Mouse (Mus musculus) MEL (cell line): ENCODE results near the gene Rnf208. TPM values are rescaled to one million over a fixed set of nuclear protein-coding genes. Genes with fewer than 3 reads are reported as not detected.

Source experiments
- DNase-seq: peaks from one replicate; pipeline ENCODE4 v3.0.0; 2011; ENCODE audit warnings: low read depth, low spot score
- H3K27ac ChIP-seq: 2 replicates; pipeline ENCODE4 v1.5.1; 2012; ENCODE audit warnings: low read depth, mild to moderate bottlenecking, control low read depth, low read length, moderate library complexity; ENCODE audit not compliant: control insufficient read depth
- H3K27me3 ChIP-seq, 2 experiments: fragments of 150-350 bp in 1 of 2; sonication (generic) in 1 of 2; 2 replicates each; pipeline ENCODE4 v1.6.1; 2012; ENCODE audit warnings: low read length in 2 of 2, mild to moderate bottlenecking in 2 of 2, improper control_type of control experiment in 1 of 2, moderate library complexity in 1 of 2; ENCODE audit not compliant: insufficient read depth in 2 of 2, control insufficient read depth in 1 of 2
- H3K36me3 ChIP-seq, 2 experiments: 2 replicates each; pipeline ENCODE4 v1.6.1; 2012 to 2014; ENCODE audit warnings: low read length in 2 of 2, improper control_type of control experiment in 1 of 2, inconsistent platforms in 1 of 2, mild to moderate bottlenecking in 1 of 2; ENCODE audit not compliant: insufficient read depth in 2 of 2, control insufficient read depth in 1 of 2
- H3K4me1 ChIP-seq, 2 experiments: fragments of 150-350 bp in 1 of 2; sonication (generic) in 1 of 2; 2 replicates each; pipeline ENCODE4 v1.6.1; 2012; ENCODE audit warnings: low read length in 2 of 2, improper control_type of control experiment in 1 of 2, mild to moderate bottlenecking in 1 of 2; ENCODE audit not compliant: insufficient read depth in 2 of 2, control insufficient read depth in 1 of 2
- H3K4me3 ChIP-seq, 2 experiments: fragments of 150-350 bp in 1 of 2; sonication (generic) in 1 of 2; 2 replicates each; pipeline ENCODE4 v1.5.1; 2012; ENCODE audit warnings: low read depth in 2 of 2, low read length in 2 of 2, mild to moderate bottlenecking in 2 of 2, moderate library complexity in 2 of 2, control low read depth in 1 of 2, improper control_type of control experiment in 1 of 2; ENCODE audit not compliant: control insufficient read depth in 1 of 2, insufficient read depth in 1 of 2
- H3K79me2 ChIP-seq: 2 replicates; pipeline ENCODE4 v1.6.1; 2012; ENCODE audit warnings: mild to moderate bottlenecking, low read length, moderate library complexity; ENCODE audit not compliant: control insufficient read depth, poor library complexity, insufficient read depth
- H3K9ac ChIP-seq: 2 replicates; pipeline ENCODE4 v1.6.1; 2012; ENCODE audit warnings: low read depth, mild to moderate bottlenecking, control low read depth, low read length, moderate library complexity; ENCODE audit not compliant: control insufficient read depth, poor library complexity, severe bottlenecking
- H3K9me3 ChIP-seq: fragments of 150-350 bp; sonication (generic); replicated peaks from 2 replicates; pipeline ENCODE4 v1.6.1; 2012; ENCODE audit warnings: mild to moderate bottlenecking, low read length, improper control_type of control experiment, moderate library complexity; ENCODE audit not compliant: insufficient read depth
- BHLHE40 ChIP-seq: IDR thresholded peaks from 2 replicates; pipeline ENCODE4 v1.6.1; 2012; ENCODE audit warnings: low read depth, mild to moderate bottlenecking, inconsistent platforms, low read length, improper control_type of control experiment, borderline replicate concordance
- CHD1 ChIP-seq: IDR thresholded peaks from 2 replicates; pipeline ENCODE4 v1.6.1; 2012; ENCODE audit warnings: low read depth, mild to moderate bottlenecking, inconsistent platforms, low read length, improper control_type of control experiment
- CTCF ChIP-seq, 3 experiments: IDR thresholded peaks in 2 of 3; conservative IDR thresholded peaks in 1 of 3; 2 replicates each; pipeline ENCODE4 v1.5.1; 2011 to 2012; ENCODE audit warnings: low read length in 3 of 3, low read depth in 2 of 3, mild to moderate bottlenecking in 2 of 3, improper control_type of control experiment in 1 of 3, inconsistent platforms in 1 of 3, mixed read lengths in 1 of 3, moderate library complexity in 1 of 3; ENCODE audit not compliant: control insufficient read depth in 1 of 3, insufficient read depth in 1 of 3, poor library complexity in 1 of 3, severe bottlenecking in 1 of 3
- E2F4 ChIP-seq: IDR thresholded peaks from 2 replicates; pipeline ENCODE4 v1.6.1; 2011; ENCODE audit warnings: low read depth, low read length, improper control_type of control experiment, borderline replicate concordance
- EP300 ChIP-seq, 2 experiments: IDR thresholded peaks; 2 replicates each; pipeline ENCODE4 v1.6.1; 2011; ENCODE audit warnings: improper control_type of control experiment in 2 of 2, low read length in 2 of 2, low read depth in 1 of 2, mild to moderate bottlenecking in 1 of 2
- GABPA ChIP-seq: IDR thresholded peaks from 2 replicates; pipeline ENCODE4 v1.6.1; 2012; ENCODE audit warnings: low read depth, mild to moderate bottlenecking, inconsistent platforms, low read length, improper control_type of control experiment, moderate library complexity
- GATA1 ChIP-seq: IDR thresholded peaks from 2 replicates; pipeline ENCODE4 v1.6.1; 2011; ENCODE audit warnings: low read depth, low read length, improper control_type of control experiment
- HCFC1 ChIP-seq: IDR thresholded peaks from 2 replicates; pipeline ENCODE4 v1.6.1; 2012; ENCODE audit warnings: low read depth, mild to moderate bottlenecking, inconsistent platforms, low read length, improper control_type of control experiment, moderate library complexity
- JUND ChIP-seq: IDR thresholded peaks from 2 replicates; pipeline ENCODE4 v1.6.1; 2011; ENCODE audit warnings: low read depth, mild to moderate bottlenecking, improper control_type of control experiment, low read length
- KAT2A ChIP-seq: conservative IDR thresholded peaks from 2 replicates; pipeline ENCODE4 v1.6.1; 2012; ENCODE audit warnings: low read depth, low read length, improper control_type of control experiment, inconsistent platforms
- MAFK ChIP-seq: IDR thresholded peaks from 2 replicates; pipeline ENCODE4 v1.6.1; 2011; ENCODE audit warnings: low read depth, mild to moderate bottlenecking, low read length, improper control_type of control experiment, borderline replicate concordance
- MAX ChIP-seq: IDR thresholded peaks from 2 replicates; pipeline ENCODE4 v1.6.1; 2011; ENCODE audit warnings: low read length, improper control_type of control experiment
- MAZ ChIP-seq: IDR thresholded peaks from 2 replicates; pipeline ENCODE4 v1.6.1; 2012; ENCODE audit warnings: low read depth, mild to moderate bottlenecking, inconsistent platforms, low read length, improper control_type of control experiment
- MEF2A ChIP-seq: IDR thresholded peaks from 2 replicates; pipeline ENCODE4 v1.6.1; 2014; ENCODE audit warnings: low read depth, mild to moderate bottlenecking, inconsistent platforms, low read length, improper control_type of control experiment; ENCODE audit not compliant: poor library complexity, insufficient replicate concordance, severe bottlenecking; ENCODE audit errors: extremely low read depth
- MXI1 ChIP-seq: IDR thresholded peaks from 2 replicates; pipeline ENCODE4 v1.6.1; 2011; ENCODE audit warnings: mild to moderate bottlenecking, low read depth, low read length, improper control_type of control experiment
- MYB ChIP-seq: IDR thresholded peaks from 2 replicates; pipeline ENCODE4 v1.6.1; 2011; ENCODE audit warnings: mild to moderate bottlenecking, low read depth, low read length, improper control_type of control experiment
- MYC ChIP-seq: IDR thresholded peaks from 2 replicates; pipeline ENCODE4 v1.6.1; 2011; ENCODE audit warnings: low read depth, mild to moderate bottlenecking, low read length, improper control_type of control experiment, moderate library complexity
- NELFE ChIP-seq: IDR thresholded peaks from 2 replicates; pipeline ENCODE4 v1.6.1; 2011; ENCODE audit warnings: low read depth, low read length, improper control_type of control experiment
- NRF1 ChIP-seq: IDR thresholded peaks from 2 replicates; pipeline ENCODE4 v1.6.1; 2014; ENCODE audit warnings: low read depth, mild to moderate bottlenecking, inconsistent platforms, low read length, improper control_type of control experiment, moderate library complexity; ENCODE audit not compliant: poor library complexity, insufficient read depth, severe bottlenecking
- POLR2AphosphoS5 ChIP-seq: IDR thresholded peaks from 2 replicates; pipeline ENCODE4 v1.6.1; 2012; ENCODE audit warnings: low read depth, borderline replicate concordance, mild to moderate bottlenecking, inconsistent platforms, low read length, moderate library complexity, mixed read lengths
- RAD21 ChIP-seq: IDR thresholded peaks from 2 replicates; pipeline ENCODE4 v1.6.1; 2011; ENCODE audit warnings: mild to moderate bottlenecking, low read depth, low read length, improper control_type of control experiment
- TCF12 ChIP-seq: IDR thresholded peaks from 2 replicates; pipeline ENCODE4 v1.6.1; 2014; ENCODE audit warnings: low read depth, mild to moderate bottlenecking, inconsistent platforms, low read length, improper control_type of control experiment, moderate library complexity
- USF1 ChIP-seq: IDR thresholded peaks from 2 replicates; pipeline ENCODE4 v1.6.1; 2014; ENCODE audit warnings: low read depth, mild to moderate bottlenecking, inconsistent platforms, low read length, improper control_type of control experiment, moderate library complexity
- ZC3H11A ChIP-seq: IDR thresholded peaks from 2 replicates; pipeline ENCODE4 v1.6.1; 2012; ENCODE audit warnings: low read depth, mild to moderate bottlenecking, inconsistent platforms, low read length, improper control_type of control experiment
- ZKSCAN1 ChIP-seq: IDR thresholded peaks from 2 replicates; pipeline ENCODE4 v1.6.1; 2012; ENCODE audit warnings: low read depth, mild to moderate bottlenecking, inconsistent platforms, low read length, improper control_type of control experiment, moderate library complexity
- ZMIZ1 ChIP-seq: IDR thresholded peaks from 2 replicates; pipeline ENCODE4 v1.6.1; 2012; ENCODE audit warnings: low read depth, mild to moderate bottlenecking, inconsistent platforms, low read length, improper control_type of control experiment, moderate library complexity
- ZNF384 ChIP-seq: IDR thresholded peaks from 2 replicates; pipeline ENCODE4 v1.6.1; 2012; ENCODE audit warnings: low read depth, mild to moderate bottlenecking, inconsistent platforms, low read length, improper control_type of control experiment
- polyA plus RNA-seq, 2 experiments: library from polyadenylated mRNA; stranded (reverse) in 1 of 2; unstranded in 1 of 2; fragments of >175 nt in 1 of 2; fragments of >200 nt in 1 of 2; gene quantifications; 2 replicates each; pipeline versions ENCODE4 v1.2.1 to v1.2.4; 2012; ENCODE audit warnings: low replicate concordance in 2 of 2, low read depth in 1 of 2; ENCODE audit not compliant: insufficient read length in 2 of 2, insufficient read depth in 1 of 2, missing spikeins in 1 of 2
- total RNA-seq: library from RNA; depleted of rRNA; stranded (reverse); fragments of 300-350 nt; gene quantifications from 2 replicates; pipeline ENCODE4 v1.2.3, GENCODE M21; 2012

Rnf208 gene
- total and polyA plus RNA-seq, 3 experiments: 6.0 to 21.8 TPM; not detected in 1

- TF ChIP-seq GABPA (no peak), HCFC1 (no peak), GATA1 (no peak), ZC3H11A (no peak), CTCF (IDR thresholded peaks at IDR 0.05 in 2 of 3, conservative IDR thresholded peaks at IDR 0.05 in 1 of 3; ENCODE audit: control insufficient read depth in 1 of 3, insufficient read depth in 1 of 3, low read depth in 2 of 3, low read length in 3 of 3, poor library complexity in 1 of 3, severe bottlenecking in 1 of 3) (no peak), MYB (no peak), KAT2A (no peak), E2F4 (no peak), POLR2AphosphoS5 (no peak), USF1 (no peak), MEF2A (no peak), MAZ (no peak)
- no peaks in the 10 kb centered on the region for H3K27me3 ChIP-seq
Measured at GRCm38 (mm10) chr2:25240310-25240709, 1.7 kb upstream of the Rnf208 start.

GRCm38 (mm10) chr2:25240723-25241437 lies 1.2 kb upstream of the Rnf208 start:
- peak; percentile 92 for DNase-seq
- Histone ChIP-seq H3K4me1 (peaks cover 0 to 21% of the 10 kb centered on the region in 2 experiments; a peak in 3 of 4 replicates), H3K27ac (peak overlapping the region; percentile 56), H3K9ac (peak overlapping the region; percentile 79), H3K79me2 (no peaks in the 10 kb centered on the region; the same call in 1 of the 2 replicates), H3K9me3 (no peaks in the 10 kb centered on the region), H3K36me3 (no peaks in the 10 kb centered on the region), H3K4me3 (peak overlapping the region; percentile 57 to 64), H3K27me3 (no peaks in the 10 kb centered on the region)
- TF ChIP-seq ZNF384 (no peak), NELFE (peak; percentile 54), MAX (no peak), BHLHE40 (no peak), GABPA (no peak), JUND (no peak), ZMIZ1 (peak; percentile 77; the same call in 1 of the 2 replicates), MYB (no peak), TCF12 (0 out of 2 replicates have a peak, but pooled peaks have one; percentile 35), POLR2AphosphoS5 (no peak), MXI1 (no peak), MAZ (no peak; the same call in 1 of the 2 replicates), MYC (no peak), GATA1 (no peak), E2F4 (no peak), KAT2A (no peak), MAFK (no peak), NRF1 (peak; percentile 82), ZKSCAN1 (no peak), CHD1 (no peak), MEF2A (no peak), USF1 (no peak), EP300 (IDR thresholded peaks at IDR 0.05; ENCODE audit: low read depth in 1 of 2, low read length in 2 of 2) (no peak), RAD21 (no peak)

More at GRCm38 (mm10) chr2:25240310-25240709, 1.7 kb upstream of the Rnf208 start:
- no peaks in the 10 kb centered on the region for H3K9me3 ChIP-seq
- H3K4me1 ChIP-seq: peaks cover 0 to 21% of the 10 kb centered on the region in 2 experiments; a peak in 3 of 4 replicates
- no peaks in the 10 kb centered on the region; the same call in 1 of the 2 replicates for H3K79me2 ChIP-seq
- H3K9ac ChIP-seq: peak overlapping the region; percentile 30
- no peak overlapping the region for H3K27ac ChIP-seq
- peak overlapping the region; percentile 57 to 64 for H3K4me3 ChIP-seq
- DNase-seq: no peak
- no peaks in the 10 kb centered on the region for H3K36me3 ChIP-seq
